Mouse (Mus musculus): ENCODE data around the gene Pmepa1. TPM values are rescaled to one million over a fixed set of nuclear protein-coding genes. Genes with fewer than 3 reads are reported as not detected.

Gene Pmepa1
- polyA plus RNA-seq, 1 experiment from 2014 or later, result 12.0 TPM

Other genes with a start within 250 kb of the Pmepa1 start
- gene Ctcfl, start 157.0 kb downstream of the Pmepa1 start, polyA plus RNA-seq (2014; fragmentation: Nextera tagmentation; extraction: Ambion mirVana), result 0.12 and 0.16 TPM in 2 replicates
- 0.77 and 0.87 TPM in 2 replicates for gene Pck1, start 123.5 kb downstream of the Pmepa1 start, polyA plus RNA-seq (2014; fragmentation: Nextera tagmentation; extraction: Ambion mirVana)
- 0.65 and 0.90 TPM in 2 replicates for gene Zbp1, start 57.6 kb downstream of the Pmepa1 start, polyA plus RNA-seq (2014; fragmentation: Nextera tagmentation; extraction: Ambion mirVana)
- gene 1700021F07Rik, start 246.1 kb upstream of the Pmepa1 start, polyA plus RNA-seq (2014; fragmentation: Nextera tagmentation; extraction: Ambion mirVana), result not detected in 2 replicates